Mouse (Mus musculus) heart, postnatal 14 days (tissue): ENCODE data around the gene Nipsnap3b. TPM values are rescaled to one million over a fixed set of nuclear protein-coding genes. Genes with fewer than 3 reads are reported as not detected.

Source experiments
- DNase-seq, 2 experiments: peaks; one replicate each; pipeline ENCODE4 v3.0.0; 2021 to 2022
- intact Hi-C: fragments of 180-260 bp; cut with DNase I; formaldehyde crosslinking; loops from one replicate; pipeline ENCODE4 v1.15.1; 2025
- long read RNA-seq, 2 experiments: library from polyadenylated mRNA; stranded (forward); transcript quantifications; one replicate each; pipeline ENCODE4 v2.0.0; 2021
- total RNA-seq, 2 experiments: library from RNA; stranded (reverse); gene quantifications; 2 replicates each; pipeline ENCODE4 v1.2.3; 2021

The Nipsnap3b gene
- 1 to 10 TPM; 7.2 to 8.2 TPM for total RNA-seq
- long read RNA-seq, experiment 1, transcript Nipsnap3b-201 (6 exons, 1,552 nt) = major isoform, 20 of 21 reads
- long read RNA-seq, experiment 1, partial matches to known transcripts = 0 of 21 reads
- long read RNA-seq, experiment 1, other reads (novel, unspliced or antisense) = 0 of 21 reads
- long read RNA-seq, experiment 2, transcript Nipsnap3b-201 (6 exons, 1,552 nt) = major isoform, 15 of 16 reads
- long read RNA-seq, experiment 2, partial matches to known transcripts = 0 of 16 reads
- long read RNA-seq, experiment 2, other reads (novel, unspliced or antisense) = 1 of 16 reads

- peak; percentile 94 to 97 for DNase-seq
- intact Hi-C loops = no loop called here
Observed at GRCm38 (mm10) chr4:53011732-53012361, at the start of gene Nipsnap3b. TSS of gene Nipsnap3b (plus strand) at chr4:53011880.

DNA sequence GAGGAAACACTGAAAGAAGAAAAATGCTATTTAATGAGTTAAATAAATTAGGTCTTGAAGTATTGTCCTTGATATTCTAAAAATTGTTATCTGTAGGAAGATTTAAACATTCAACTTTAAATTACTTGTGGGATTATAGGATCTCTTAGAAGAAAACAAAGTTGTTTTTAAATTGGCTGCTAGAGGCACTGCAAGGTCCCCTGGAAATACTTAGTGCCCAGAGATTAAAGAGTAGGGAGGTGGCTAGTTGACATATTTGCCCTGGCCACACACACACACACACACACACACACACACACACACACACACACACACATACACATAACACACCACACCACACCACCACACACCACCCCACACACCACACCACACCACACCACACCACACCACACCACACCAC lies 47.4 kb upstream of the Nipsnap3b start, which contains the start of gene Olfr270:
Gene Olfr270 (plus strand): TSS at position 301 of the 400 bp plus-strand sequence.
- intact Hi-C loops = no loop called here
- no peak for DNase-seq

DNA sequence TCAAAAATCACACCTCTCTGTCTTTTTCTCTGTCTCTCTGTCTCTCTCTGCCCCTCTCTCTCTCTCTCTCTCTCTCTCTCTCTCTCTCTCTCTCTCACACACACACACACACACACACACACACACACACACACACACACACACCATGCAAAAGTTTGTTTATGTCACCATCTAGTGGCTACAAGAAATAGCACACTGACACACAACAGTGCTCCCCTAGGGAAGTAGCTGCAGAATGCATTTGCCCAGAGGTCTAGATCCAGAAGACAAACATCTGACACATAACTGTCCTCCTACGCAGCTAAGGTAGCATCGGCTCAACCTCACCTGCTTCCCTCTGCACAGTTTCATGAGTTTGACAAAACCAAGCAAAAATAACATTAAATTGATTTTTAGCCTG lies 26.5 kb upstream of the Nipsnap3b start:
- no peak for DNase-seq
- intact Hi-C loops = no loop called here

- DNase-seq = no peak
- intact Hi-C loops = no loop called here
Observed at GRCm38 (mm10) chr4:52986266-52986665, 25.4 kb upstream of the Nipsnap3b start.

DNA sequence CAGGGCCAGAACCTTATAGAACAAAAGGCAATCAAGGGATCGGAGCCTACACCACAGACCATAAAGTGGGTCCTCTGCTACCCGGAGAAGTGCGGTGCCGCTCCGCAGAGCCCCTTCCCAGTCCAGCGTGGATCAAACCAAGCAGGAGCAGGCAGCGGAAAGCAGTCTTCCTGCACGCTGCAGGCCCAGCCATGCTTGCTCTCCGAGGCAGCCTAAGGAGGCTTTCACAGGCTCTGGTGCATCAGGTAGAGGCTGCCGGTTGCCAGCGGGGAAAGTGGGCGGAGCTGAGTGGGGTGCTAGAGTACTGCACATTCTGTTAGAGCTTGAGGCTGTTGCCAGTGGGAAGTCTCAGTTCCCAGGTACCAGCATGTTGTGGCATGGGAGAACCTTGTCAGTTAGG lies 22.4 kb upstream of the Nipsnap3b start, which contains the start of gene Nipsnap3a:
Gene Nipsnap3a (plus strand): TSS at position 25 of the 400 bp plus-strand sequence.
- peak in 1 of 2 experiments; percentile 5 for DNase-seq
- intact Hi-C loops = no loop called here

GRCm38 (mm10) chr4:52999449-52999848 lies 12.2 kb upstream of the Nipsnap3b start:
- DNase-seq = no peak
- intact Hi-C loops = no loop called here

- intact Hi-C loops = no loop called here
- no peak for DNase-seq
Observed at GRCm38 (mm10) chr4:53000154-53000553, 11.5 kb upstream of the Nipsnap3b start.

- DNase-seq = no peak
- intact Hi-C loops = no loop called here
Observed at GRCm38 (mm10) chr4:53009183-53009582, 2.5 kb upstream of the Nipsnap3b start.

GRCm38 (mm10) chr4:53009871-53010270 lies 1.8 kb upstream of the Nipsnap3b start:
- intact Hi-C loops = no loop called here
- no peak for DNase-seq

DNA sequence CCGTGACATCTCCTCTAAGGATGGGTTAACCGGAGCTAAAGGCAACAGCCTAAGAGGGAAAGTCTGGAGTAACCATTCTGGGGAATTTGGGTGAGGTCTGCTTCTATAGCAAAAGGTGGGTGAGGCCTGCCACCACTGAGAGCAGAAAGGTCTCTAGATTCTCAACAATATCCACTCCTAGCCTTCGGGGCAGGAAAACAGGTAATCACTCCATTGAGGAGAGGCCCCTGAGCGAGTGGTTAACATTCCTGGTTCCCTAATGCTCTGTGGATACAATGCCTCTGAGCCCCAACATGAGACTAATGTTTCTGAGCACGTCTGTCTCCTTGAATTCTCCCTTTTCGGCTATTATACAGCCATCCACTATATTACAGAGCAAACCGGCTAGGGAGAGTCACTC lies 2.7 kb downstream of the Nipsnap3b start:
- intact Hi-C loops = no loop called here
- no peak for DNase-seq

DNA sequence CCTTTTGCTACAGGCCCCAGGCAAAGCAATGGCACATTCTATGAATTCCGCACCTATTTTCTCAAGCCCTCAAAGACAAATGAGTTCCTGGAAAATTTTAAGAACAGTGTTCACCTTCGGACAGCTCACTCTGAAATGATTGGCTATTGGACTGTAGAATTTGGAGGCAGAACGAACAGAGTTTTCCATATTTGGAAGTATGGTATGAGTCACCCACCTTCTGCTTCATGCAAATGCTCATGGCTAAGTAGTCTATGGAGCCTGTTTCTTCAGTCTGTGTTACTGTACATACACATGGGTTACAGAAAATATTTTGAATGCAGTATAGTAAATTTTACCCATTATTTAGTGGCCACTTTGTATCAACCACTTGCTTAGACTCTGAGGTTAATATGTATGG lies 3.3 kb downstream of the Nipsnap3b start:
- DNase-seq = no peak
- intact Hi-C loops = no loop called here

DNA sequence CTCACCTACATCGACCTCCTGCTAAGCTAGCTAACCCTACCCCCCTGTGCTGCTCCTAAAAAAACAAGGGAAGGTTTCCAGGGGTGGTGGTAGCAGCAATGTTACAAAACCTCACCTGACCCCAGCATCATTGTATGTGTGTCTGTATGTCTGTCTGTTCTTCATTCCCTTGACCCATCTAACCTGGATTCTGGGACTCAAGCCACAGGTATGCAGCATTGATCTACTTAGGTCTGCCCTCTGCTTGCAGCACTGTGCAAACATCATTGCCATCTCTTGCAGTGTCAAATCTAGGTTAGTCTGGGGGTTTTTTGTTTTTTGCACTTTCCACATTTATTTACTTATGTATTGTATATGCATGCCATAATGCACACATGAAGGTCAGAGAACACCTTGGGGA lies 6.7 kb downstream of the Nipsnap3b start:
- intact Hi-C loops = no loop called here

DNA sequence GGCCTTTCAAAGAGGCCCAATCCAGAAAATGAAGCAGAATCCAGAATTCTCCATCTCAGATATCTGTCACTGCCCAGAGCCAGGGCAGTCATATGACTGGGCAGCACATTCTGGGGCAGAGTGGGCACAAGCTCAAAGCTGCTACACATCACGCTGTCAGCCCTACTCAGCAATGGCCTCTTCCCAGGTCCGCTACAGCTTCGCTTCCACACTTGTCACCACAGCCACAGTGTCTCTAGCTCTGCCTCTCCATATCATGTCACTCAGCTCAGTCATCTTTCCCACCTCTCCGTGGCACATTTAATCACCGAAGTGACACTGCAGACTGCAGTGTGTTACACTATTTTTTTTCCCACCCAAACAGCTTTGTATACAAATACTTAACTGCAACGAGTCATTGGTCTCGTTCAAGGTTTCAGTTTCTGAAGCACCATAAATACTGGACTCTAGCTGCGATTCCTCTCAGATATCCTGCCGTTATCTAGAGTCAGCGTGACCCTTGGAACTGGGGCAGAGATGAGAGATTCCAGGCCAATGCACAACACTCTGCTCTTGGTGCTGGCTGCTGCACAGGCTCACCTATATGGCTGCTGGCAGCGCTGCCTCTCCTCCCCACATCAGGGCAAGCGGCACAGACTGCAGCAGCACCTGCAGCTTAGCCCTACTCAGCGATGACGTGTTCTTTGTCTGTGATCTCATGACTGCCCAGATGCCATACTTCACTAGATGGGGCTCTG lies 11.7 kb downstream of the Nipsnap3b start:
- intact Hi-C loops = no loop called here
- DNase-seq = no peak

More for the DNA sequence above, 6.7 kb downstream of the Nipsnap3b start:
- no peak for DNase-seq

DNA sequence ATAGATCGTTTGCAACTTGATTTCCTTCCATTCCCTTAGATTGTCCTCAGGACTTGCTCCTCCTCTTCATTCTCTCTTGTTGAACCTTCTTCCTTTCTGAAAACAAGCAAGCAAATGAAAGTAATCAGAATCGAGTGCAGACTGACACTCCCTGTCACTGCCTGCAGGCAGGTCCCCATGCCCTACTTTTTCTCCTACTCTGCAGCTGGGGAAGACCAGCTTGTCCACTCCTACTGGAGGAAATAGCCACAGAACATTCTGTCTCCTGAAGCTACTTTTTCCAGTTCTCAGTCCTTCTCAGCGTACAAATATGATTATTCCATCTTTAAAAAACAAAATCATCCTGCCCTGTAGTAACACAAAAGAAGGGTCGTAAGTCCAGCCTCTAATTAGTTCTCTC lies 12.7 kb downstream of the Nipsnap3b start:
- no peak for DNase-seq

DNA sequence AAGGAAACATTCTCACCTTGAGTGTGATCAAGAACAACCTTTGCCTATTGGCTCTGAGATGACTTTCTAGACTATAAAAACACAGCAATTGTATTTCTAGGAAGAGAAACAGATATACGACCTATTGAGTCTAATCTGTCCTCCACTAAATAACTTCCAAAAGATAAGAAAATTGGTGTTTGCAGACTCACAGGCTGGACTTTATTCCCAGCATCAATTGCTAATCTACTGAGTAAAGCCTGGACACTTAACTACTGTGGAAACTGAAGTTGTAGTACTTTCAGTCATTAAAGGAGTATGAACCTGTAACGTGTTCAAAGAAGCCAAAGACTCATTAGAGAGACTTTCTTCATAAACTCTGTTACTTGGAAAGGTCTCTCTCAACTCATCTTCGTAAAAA lies 16.1 kb downstream of the Nipsnap3b start:
- DNase-seq = no peak
- intact Hi-C loops = no loop called here

More for the DNA sequence above, 12.7 kb downstream of the Nipsnap3b start:
- intact Hi-C loops = no loop called here

DNA sequence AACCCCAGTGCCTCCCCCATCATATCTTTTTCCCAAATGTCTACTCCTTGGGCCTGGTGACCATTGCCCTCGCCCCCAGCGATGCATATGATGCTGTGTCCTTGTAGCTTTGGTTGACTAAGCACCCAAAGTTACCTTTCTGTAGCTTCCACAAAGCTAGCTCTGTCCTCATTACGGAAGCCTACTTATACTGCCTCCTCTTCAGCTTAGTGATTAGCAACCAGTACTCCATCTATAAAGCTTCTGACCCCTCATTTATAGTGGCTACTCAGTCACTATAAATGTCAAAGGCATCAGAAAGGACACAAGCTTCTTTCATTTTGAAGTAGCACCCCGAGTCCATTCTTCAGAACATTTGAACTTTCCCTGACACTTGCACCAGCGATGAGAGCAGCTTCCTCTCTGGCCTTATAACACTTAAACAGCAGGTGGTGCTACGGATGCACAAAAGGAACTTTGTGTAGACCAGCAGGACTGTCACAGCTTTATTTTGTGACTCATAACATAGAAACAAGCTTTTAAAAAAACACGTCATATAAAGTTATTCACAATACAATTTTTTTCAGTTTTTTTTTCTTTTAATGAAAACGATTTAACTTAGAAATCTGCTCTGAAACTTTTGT lies 18.8 kb downstream of the Nipsnap3b start:
- intact Hi-C loops = loop anchor here (10.0 kb wide), 1 partner anchor 324 kb away; no protein-coding TSS in a partner anchor
- no peak for DNase-seq

DNA sequence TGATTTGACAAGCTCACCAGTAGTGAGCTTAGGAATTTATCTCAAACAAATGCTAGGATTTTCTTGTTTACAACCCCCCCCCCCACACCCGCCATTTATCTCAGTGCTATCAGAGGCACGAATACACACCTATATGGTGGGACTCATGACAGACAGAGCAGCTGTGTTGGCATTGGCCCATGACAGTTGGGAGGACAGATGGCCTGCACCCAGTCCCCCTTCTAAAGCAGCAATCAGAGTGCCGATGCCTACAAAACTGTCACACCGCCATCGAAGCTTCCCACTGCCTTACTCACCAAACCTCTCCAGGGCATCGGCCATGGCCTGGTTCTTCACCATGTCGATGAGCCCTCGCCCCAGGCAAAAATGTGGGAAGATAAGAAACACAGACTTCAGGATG lies 32.1 kb downstream of the Nipsnap3b start:
- intact Hi-C loops = no loop called here
- DNase-seq = no peak

- intact Hi-C loops = no loop called here
- DNase-seq = no peak
Observed at GRCm38 (mm10) chr4:53045807-53046206, 34.1 kb downstream of the Nipsnap3b start.

DNA sequence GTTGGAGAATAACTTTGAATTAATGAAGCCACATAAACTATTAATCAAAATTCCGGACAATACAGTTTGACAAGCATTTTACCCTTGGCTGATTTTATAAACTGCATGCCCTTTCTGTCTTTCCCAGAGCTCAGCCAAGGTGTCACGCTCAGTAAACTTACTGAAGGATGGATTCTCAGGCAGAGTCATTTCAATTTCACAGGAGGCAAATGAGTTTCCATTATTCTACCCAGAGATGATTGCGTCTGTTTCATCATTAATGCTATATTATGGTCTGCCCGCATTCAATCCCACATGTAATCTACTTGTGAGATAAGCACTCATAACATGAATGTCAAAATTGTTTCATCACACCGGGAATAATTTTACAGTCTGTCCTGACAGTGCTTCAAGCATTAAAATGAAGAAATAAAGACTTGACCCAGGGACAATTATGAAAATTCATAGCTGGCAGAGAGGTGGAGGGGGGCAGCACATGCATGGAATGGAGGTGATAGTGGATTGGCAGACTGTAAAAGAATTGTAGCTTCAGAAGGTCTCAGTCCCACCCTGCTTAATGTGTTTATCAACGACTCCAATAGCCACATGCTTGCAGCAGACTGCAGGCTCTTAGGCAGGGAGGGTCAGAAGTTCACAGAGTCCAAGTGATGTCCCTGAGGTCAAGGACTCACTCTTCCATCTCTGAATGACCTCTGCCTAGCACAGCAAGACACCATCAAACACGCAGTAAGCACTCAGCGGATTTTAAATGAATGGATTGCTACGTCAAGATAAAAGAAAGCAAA lies 34.8 kb downstream of the Nipsnap3b start:
- intact Hi-C loops = no loop called here
- DNase-seq = no peak
